Mouse (Mus musculus) cerebellum, adult 9-11 months (tissue): Measurements from ENCODE around the gene Gnl1.
"Not testable (repeated sequence)": the region's sequence is repeated elsewhere in the genome, so short reads cannot be mapped to it uniquely, and the experiment has no call there.

Experiments used
- DNase-seq: peaks from one replicate; pipeline ENCODE4 v3.0.0; 2022

The Gnl1 gene

DNA sequence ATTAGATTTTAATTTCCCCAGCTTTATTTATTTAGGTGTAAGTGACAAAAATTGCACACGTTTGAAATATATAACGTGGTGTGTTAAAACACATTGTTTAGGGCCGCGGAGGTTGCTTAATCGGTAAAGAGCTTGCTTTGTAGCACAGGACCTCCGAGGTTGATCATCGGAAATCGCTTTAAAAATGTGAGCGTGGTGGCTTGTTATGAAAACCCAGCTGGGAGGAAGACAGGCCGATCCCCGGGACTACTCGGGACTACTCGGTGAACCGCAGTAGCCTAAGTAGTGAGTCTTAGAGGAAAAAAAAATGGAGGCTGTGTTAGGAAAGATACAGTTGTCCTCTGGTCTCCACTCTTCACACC is 15.2 kb downstream of the Gnl1 start:
- DNase-seq, result no peak

DNA sequence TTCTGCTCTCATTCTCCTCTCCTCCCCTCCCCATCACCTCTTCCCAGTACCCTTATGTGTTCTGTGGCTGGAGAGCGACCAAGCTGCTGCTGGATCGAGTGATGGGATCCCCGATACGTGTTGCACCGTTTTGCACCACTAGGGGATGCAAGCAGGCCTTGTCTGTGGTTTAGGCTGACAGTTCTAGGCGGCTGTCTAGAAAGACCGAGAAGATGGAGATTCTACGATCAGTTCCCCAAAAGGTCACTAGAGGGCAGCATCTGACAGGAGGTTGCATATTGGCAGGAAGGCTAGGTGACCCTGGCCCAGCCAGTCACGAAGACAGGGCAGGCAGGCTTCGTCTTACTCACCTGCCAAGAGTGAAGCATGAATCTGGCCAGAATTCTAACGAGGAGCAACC is 17.3 kb downstream of the Gnl1 start:
- peak; percentile 94 for DNase-seq

- no peak for DNase-seq
Measured at GRCm38 (mm10) chr17:35997713-35998510, 18.3 kb downstream of the Gnl1 start.

DNA sequence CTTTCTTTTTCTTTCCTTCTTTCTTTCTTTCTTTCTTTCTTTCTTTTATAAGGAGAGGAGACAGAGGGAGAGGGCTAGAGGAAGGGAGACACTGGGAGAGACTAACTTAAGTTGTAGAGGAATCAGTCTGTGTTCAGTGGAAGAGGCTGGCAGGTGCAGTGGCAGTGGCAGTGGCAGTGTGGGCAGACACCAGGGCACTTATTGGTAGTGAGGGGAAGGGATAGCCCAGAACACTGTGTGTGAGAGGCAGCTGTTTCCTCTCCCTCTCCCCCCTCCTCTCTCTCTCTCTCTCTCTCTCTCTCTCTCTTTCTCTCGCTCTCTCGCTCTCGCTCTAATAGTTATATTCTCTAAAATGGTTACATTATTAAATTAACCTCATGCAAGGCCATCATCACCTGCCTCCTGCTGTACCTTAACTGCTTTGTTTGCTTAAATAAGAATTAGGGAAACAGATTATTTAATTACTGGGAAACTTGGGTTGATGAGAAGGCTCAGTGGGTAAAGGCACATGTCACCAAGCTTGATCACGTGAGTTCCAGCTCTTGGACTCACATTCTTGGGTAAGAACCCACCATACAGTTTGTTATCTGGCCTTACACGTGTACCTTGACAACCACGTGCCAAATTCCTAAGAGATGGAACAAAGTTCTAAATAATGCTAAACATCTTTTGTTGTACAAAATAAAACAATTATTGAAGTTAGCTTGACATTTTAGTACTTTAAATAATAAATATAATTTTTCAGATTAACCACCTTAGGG is 19.1 kb downstream of the Gnl1 start:
- DNase-seq, result no peak

- DNase-seq, result no peak
Measured at GRCm38 (mm10) chr17:35999356-35999755, 19.7 kb downstream of the Gnl1 start.

- DNase-seq, result no peak
Measured at GRCm38 (mm10) chr17:36000349-36000748, 20.7 kb downstream of the Gnl1 start.

GRCm38 (mm10) chr17:36001121-36001897 is 21.7 kb downstream of the Gnl1 start:
- no peak for DNase-seq

GRCm38 (mm10) chr17:36001966-36002365 is 22.3 kb downstream of the Gnl1 start:
- DNase-seq, result no peak

DNA sequence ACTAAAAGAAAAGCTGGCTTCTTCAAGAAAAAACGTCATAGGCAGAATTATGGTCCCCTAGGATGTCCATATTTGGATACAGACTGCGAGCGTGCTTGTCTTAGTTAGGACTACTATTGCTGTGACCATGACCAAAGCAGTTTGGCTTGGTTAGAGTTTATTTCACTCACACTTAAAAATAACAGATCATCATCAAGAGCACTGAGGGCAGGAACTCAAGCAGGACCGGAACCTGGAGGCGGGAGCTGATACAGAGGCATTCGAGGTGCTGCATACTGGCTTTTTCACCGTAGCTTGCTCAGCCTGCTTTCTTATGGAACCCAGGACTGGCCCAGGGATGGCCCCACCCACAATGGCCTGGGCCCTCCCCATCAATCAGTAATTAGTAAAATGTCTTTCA is 23.7 kb downstream of the Gnl1 start:
- DNase-seq, result no peak

DNA sequence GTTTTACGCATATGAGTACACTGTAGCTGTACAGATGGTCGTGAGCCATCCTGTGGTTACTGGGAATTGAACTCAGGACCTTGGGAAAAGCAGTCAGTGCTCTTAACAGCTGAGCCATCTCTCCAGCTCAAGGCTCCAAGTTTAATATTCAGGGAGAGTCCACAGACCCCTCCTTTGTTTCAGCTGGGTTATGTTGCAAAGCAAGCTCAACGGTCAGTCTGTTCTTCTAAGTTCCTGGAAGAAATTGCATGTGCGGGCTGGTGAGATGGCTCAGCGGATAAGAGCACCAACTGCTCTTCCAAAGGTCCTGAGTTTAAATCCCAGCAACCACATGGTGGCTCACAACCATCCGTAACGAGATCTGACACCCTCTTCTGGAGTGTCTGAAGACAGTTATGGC is 24.8 kb downstream of the Gnl1 start:
- DNase-seq, result not testable (repeated sequence)

- no peak for DNase-seq
Measured at GRCm38 (mm10) chr17:36014977-36015376, 35.3 kb downstream of the Gnl1 start.

DNA sequence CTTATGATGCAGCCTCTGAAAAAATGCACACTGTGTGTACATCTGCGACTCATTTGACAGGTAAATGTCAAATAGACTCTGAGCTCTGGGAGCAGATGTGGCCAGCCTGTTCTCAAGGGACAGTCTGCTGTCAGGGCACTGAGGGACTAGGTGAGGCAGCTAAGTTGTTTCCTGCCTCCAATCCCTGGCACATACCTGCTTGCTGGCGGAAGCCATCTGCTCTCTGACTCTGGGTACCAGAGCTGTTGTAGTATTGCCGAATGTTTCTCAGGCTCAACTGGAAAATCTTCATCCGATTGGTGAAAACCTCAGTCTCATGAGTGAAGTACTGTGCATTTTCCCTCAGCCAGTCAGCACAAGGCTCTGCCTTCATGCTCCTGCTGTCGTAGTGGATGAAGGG is 37.4 kb downstream of the Gnl1 start:
- DNase-seq, result peak; percentile 42

DNA sequence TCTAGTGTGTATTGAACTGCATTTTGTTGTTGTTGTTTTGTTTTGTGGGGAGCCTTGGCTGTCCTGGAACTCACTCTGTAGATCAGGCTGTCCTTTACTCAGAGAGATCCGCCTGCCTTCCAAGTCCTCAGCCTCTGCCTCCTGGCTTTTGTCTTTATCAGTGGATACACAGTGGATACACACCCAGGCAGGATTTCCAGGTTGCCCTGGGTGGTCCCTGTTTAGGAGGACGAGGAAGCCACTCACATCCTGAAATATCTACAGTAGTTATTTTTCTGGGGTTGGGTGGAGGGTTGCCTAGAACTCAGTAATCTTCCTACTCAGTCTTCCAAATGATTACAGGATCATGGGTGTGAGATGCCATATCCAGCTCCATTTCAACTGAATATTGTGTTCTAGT is 39.3 kb downstream of the Gnl1 start:
- no peak for DNase-seq

DNA sequence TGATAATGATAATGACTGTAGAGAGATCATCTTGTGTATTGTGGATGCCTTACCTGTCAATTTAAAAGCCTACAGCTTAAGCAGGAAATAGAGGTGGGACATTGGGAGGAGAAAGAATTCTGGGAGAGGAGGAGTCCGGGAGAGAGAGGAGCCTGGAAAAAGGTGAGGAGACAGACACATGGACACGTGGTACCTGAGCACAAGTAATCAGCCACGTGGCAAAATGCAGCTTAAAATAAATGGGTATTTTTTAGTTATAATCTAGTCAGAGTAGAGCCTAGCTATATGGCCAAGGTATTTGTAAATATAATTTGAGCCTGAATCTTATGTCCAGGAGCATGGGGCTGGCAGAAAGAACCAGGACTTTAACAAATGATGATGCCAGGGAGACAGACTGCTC is 39.9 kb downstream of the Gnl1 start:
- DNase-seq, result no peak

GRCm38 (mm10) chr17:36020191-36021073 is 40.8 kb downstream of the Gnl1 start, which contains the start of gene H2-T24:
H2-T24 (minus strand) TSS chr17:36020560.
- DNase-seq, result no peak

- no peak for DNase-seq
Measured at GRCm38 (mm10) chr17:36021309-36021708, 41.7 kb downstream of the Gnl1 start.

DNA sequence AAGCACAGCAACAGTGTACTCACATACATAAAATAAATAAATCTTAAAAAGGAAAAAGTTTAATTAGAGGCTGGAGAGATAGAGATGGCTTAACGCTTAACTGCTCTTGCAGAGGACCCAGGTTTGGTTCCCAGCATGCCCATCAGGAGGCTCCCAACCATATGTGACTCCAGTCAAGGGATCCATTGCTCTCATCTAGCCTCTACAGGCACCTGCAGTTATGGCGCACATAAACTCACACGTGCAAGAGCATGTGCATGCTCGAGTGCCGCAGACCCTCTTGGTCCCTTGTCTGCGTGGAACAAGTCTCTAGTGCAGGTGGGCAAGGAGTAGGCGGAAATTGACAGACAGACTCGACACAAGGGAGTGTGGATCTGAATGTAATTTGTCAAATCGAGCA is 42.4 kb downstream of the Gnl1 start:
- no peak for DNase-seq

GRCm38 (mm10) chr17:36022922-36023321 is 43.3 kb downstream of the Gnl1 start:
- DNase-seq, result no peak

GRCm38 (mm10) chr17:36023710-36024654 is 44.3 kb downstream of the Gnl1 start:
- no peak for DNase-seq

- no peak for DNase-seq
Measured at GRCm38 (mm10) chr17:36025197-36025596, 45.5 kb downstream of the Gnl1 start.

DNA sequence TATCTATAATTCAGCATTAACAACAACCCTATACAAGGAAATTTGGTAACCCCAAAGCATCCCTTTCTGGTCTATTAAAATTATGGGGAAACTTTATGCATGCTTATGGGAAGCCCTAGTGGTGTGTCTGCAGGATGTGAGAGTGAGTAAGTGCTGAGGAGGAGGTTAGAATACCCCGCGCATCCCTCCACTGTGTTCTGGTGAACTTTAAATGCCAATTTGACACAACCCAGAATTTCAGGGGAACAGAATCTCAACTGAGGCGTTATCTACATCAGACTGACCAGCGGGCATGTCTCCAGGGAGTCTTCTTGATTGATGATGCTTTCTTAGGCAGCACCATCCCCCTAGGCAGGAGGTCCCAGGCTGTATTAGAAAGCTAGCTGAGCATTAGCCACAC is 46.2 kb downstream of the Gnl1 start:
- DNase-seq, result no peak
